Mouse (Mus musculus) hindbrain, embryonic 15.5 days (tissue): ENCODE results near the gene Gm21904. TPM values are rescaled to one million over a fixed set of nuclear protein-coding genes. Genes with fewer than 3 reads are reported as not detected.
"Not testable (repeated sequence)": the region's sequence is repeated elsewhere in the genome, so short reads cannot be mapped to it uniquely, and the experiment has no call there.

Source experiments
- ATAC-seq: fragments of 200-750 bp; cut with Nextera tagmentation; 2 replicates; pipeline ENCODE4 v1.8.0; 2017; ENCODE audit warnings: low read depth, moderate number of reproducible peaks, moderate TSS enrichment; ENCODE audit not compliant: low FRiP score
- H3K27ac ChIP-seq: fragments of 300-500 bp; sonication (generic); replicated peaks from 2 replicates; pipeline ENCODE4 v1.5.1; 2015; ENCODE audit warnings: mild to moderate bottlenecking, inconsistent platforms
- H3K27me3 ChIP-seq: fragments of 300-500 bp; sonication (generic); 2 replicates; pipeline ENCODE4 v1.6.1; 2015; ENCODE audit warnings: control low read depth, inconsistent platforms
- H3K36me3 ChIP-seq: fragments of 300-500 bp; sonication (generic); 2 replicates; pipeline ENCODE4 v1.6.1; 2015; ENCODE audit warnings: control low read depth, inconsistent platforms
- H3K4me1 ChIP-seq: fragments of 300-500 bp; sonication (generic); replicated peaks from 2 replicates; pipeline ENCODE4 v1.6.1; 2015; ENCODE audit warnings: control low read depth, inconsistent platforms
- H3K4me2 ChIP-seq: fragments of 300-500 bp; sonication (generic); 2 replicates; pipeline ENCODE4 v1.6.1; 2015; ENCODE audit warnings: moderate library complexity, mild to moderate bottlenecking, inconsistent platforms
- H3K4me3 ChIP-seq: fragments of 300-500 bp; sonication (generic); 2 replicates; pipeline ENCODE4 v1.5.1; 2015; ENCODE audit warnings: mild to moderate bottlenecking, inconsistent platforms
- H3K9ac ChIP-seq: fragments of 300-500 bp; sonication (generic); 2 replicates; pipeline ENCODE4 v1.6.1; 2015; ENCODE audit warnings: inconsistent platforms
- H3K9me3 ChIP-seq: fragments of 300-500 bp; sonication (generic); 2 replicates; pipeline ENCODE4 v1.6.1; 2016; ENCODE audit warnings: control low read depth, inconsistent platforms
- WGBS: fragments of 180-500 bp; shearing (Covaris S2); methylation state at CpG from one replicate; pipeline ENCODE4 v1.1.7; 2015; 5-methylcytosine and 5-hydroxymethylcytosine counted together
- polyA plus RNA-seq: library from polyadenylated mRNA; unstranded; fragments of >200 nt; fragmentation: Nextera tagmentation; extraction: Ambion mirVana; gene quantifications from 2 replicates; pipeline ENCODE4 v1.2.1, GENCODE M21; 2015

Gene Gm21904
- polyA plus RNA-seq = not detected in 2 replicates

GRCm38 (mm10) chrY:17846166-17846565 lies at the start of gene Gm21904:
Gene Gm21904, minus strand, starts transcription at chrY:17846266.
- H3K9ac ChIP-seq, ATAC-seq, H3K27me3 ChIP-seq, H3K36me3 ChIP-seq, H3K4me1 ChIP-seq, H3K9me3 ChIP-seq, H3K4me2 ChIP-seq, H3K27ac ChIP-seq, H3K4me3 ChIP-seq: not testable (repeated sequence)
- no CpG with 5 or more reads among the region's 3 CpGs for WGBS

- H3K4me1 ChIP-seq, H3K9ac ChIP-seq, H3K27ac ChIP-seq, H3K9me3 ChIP-seq, H3K4me3 ChIP-seq, H3K4me2 ChIP-seq, H3K27me3 ChIP-seq, ATAC-seq, H3K36me3 ChIP-seq: not testable (repeated sequence)
Observed at GRCm38 (mm10) chrY:17874441-17874840, 28.4 kb upstream of the Gm21904 start, which contains the start of the genes Gm20772 and Gm20831. Gene Gm20772, plus strand, starts transcription at chrY:17874741. Gene Gm20831, plus strand, starts transcription at chrY:17874741.

Other genes with a start within 250 kb of the Gm21904 start
- not detected in 2 replicates for gene Gm20772, start 28.5 kb upstream of the Gm21904 start, polyA plus RNA-seq
- not detected in 2 replicates for gene Gm20831, start 28.5 kb upstream of the Gm21904 start, polyA plus RNA-seq
- not detected in 2 replicates for gene Srsy, start 91.1 kb upstream of the Gm21904 start, polyA plus RNA-seq
- gene Gm21764, start 215.5 kb upstream of the Gm21904 start, polyA plus RNA-seq = not detected in 2 replicates
- gene Ssty1, start 242.8 kb upstream of the Gm21904 start, polyA plus RNA-seq = not detected in 2 replicates